Mouse (Mus musculus) bone marrow, adult 2 months (tissue): ENCODE measurements around the gene Zfp3. TPM values are rescaled to one million over a fixed set of nuclear protein-coding genes. Genes with fewer than 3 reads are reported as not detected.

Experiments
- H3K27ac ChIP-seq: fragments of 200-500 bp; 2 replicates; pipeline ENCODE4 v1.5.1; 2012; ENCODE audit warnings: low read depth, mild to moderate bottlenecking, control low read depth, inconsistent platforms, low read length; ENCODE audit not compliant: control insufficient read depth, poor library complexity, insufficient read depth
- H3K4me1 ChIP-seq: fragments of 200-500 bp; 2 replicates; pipeline ENCODE4 v1.6.1; 2011; ENCODE audit warnings: low read length; ENCODE audit not compliant: control insufficient read depth, insufficient read depth
- H3K4me3 ChIP-seq: fragments of 200-500 bp; replicated peaks from 2 replicates; pipeline ENCODE3; 2011; ENCODE audit warnings: mild to moderate bottlenecking, low read depth, low read length, control low read depth; ENCODE audit not compliant: control insufficient read depth
- CTCF ChIP-seq: fragments of 200-500 bp; IDR thresholded peaks from 2 replicates; pipeline ENCODE4 v1.5.1; 2011; ENCODE audit warnings: low read length, control low read depth; ENCODE audit not compliant: control insufficient read depth, insufficient read depth
- POLR2A ChIP-seq: fragments of 200-500 bp; IDR thresholded peaks from 2 replicates; pipeline ENCODE4 v1.6.1; 2011; ENCODE audit warnings: low read depth, mild to moderate bottlenecking, control low read depth, low read length, borderline replicate concordance; ENCODE audit not compliant: control insufficient read depth
- WGBS: fragments of 180-500 bp; shearing (Covaris S2); methylation state at CpG from one replicate; pipeline ENCODE4 v1.1.7; 2018; 5-methylcytosine and 5-hydroxymethylcytosine counted together
- polyA plus RNA-seq: library from polyadenylated mRNA; stranded (reverse); fragments of >200 nt; gene quantifications from 2 replicates; pipeline ENCODE4 v1.2.4, GENCODE M21; 2011; ENCODE audit warnings: low replicate concordance; ENCODE audit not compliant: missing spikeins, insufficient read depth, insufficient read length

Gene Zfp3
- polyA plus RNA-seq, 1 experiment: 1.7 TPM

- 11% methylated on average over 10 of the region's 10 CpGs for WGBS
- H3K4me3 ChIP-seq: peak overlapping the region; percentile 9
- TF ChIP-seq POLR2A: no peak
- TF ChIP-seq CTCF: no peak
- H3K27ac ChIP-seq: 0 out of 2 replicates have a peak overlapping the region, but pooled peaks have one; percentile 4
- peaks cover 12% of the 10 kb centered on the region for H3K4me1 ChIP-seq
Measured at GRCm38 (mm10) chr11:70788972-70789655, 25.1 kb downstream of the Zfp3 start.

GRCm38 (mm10) chr11:70790426-70790825, 26.4 kb downstream of the Zfp3 start:
- Histone ChIP-seq H3K27ac (no peak overlapping the region), H3K4me1 (peaks cover 12% of the 10 kb centered on the region), H3K4me3 (no peak overlapping the region)
- 79% methylated on average over 2 of the region's 2 CpGs for WGBS
- TF ChIP-seq CTCF: no peak
- TF ChIP-seq POLR2A: no peak

GRCm38 (mm10) chr11:70790874-70791551, 27.0 kb downstream of the Zfp3 start:
- 20% methylated on average over 7 of the region's 7 CpGs for WGBS
- TF ChIP-seq POLR2A: no peak
- TF ChIP-seq CTCF: no peak
- H3K4me3 ChIP-seq: no peak overlapping the region
- H3K27ac ChIP-seq: no peak overlapping the region
- peaks cover 9% of the 10 kb centered on the region for H3K4me1 ChIP-seq

GRCm38 (mm10) chr11:70791676-70792075, 27.7 kb downstream of the Zfp3 start:
- H3K4me1 ChIP-seq: peaks cover 8% of the 10 kb centered on the region
- H3K4me3 ChIP-seq: no peak overlapping the region
- no peak overlapping the region for H3K27ac ChIP-seq
- 32% methylated on average over 5 of the region's 5 CpGs for WGBS
- TF ChIP-seq POLR2A (no peak), CTCF (no peak)

GRCm38 (mm10) chr11:70792409-70792808, 28.4 kb downstream of the Zfp3 start:
- Histone ChIP-seq H3K27ac (no peak overlapping the region), H3K4me3 (no peak overlapping the region), H3K4me1 (peaks cover 8% of the 10 kb centered on the region)
- TF ChIP-seq POLR2A (no peak), CTCF (no peak)
- 97% methylated on average over 1 of the region's 1 CpGs for WGBS

GRCm38 (mm10) chr11:70802208-70802864, 38.3 kb downstream of the Zfp3 start:
- Histone ChIP-seq H3K4me3 (no peak overlapping the region), H3K4me1 (peaks cover 9% of the 10 kb centered on the region), H3K27ac (no peak overlapping the region)
- TF ChIP-seq CTCF (0 out of 2 replicates have a peak, but pooled peaks have one; percentile 10), POLR2A (no peak)
- WGBS: 77% methylated on average over 2 of the region's 2 CpGs

- 71% methylated on average over 2 of the region's 2 CpGs for WGBS
- peak overlapping the region; percentile 41; the same call in 1 of the 2 replicates for H3K27ac ChIP-seq
- no peak for TF ChIP-seq CTCF
- no peak for TF ChIP-seq POLR2A
- peaks cover 9% of the 10 kb centered on the region for H3K4me1 ChIP-seq
- no peak overlapping the region for H3K4me3 ChIP-seq
Measured at GRCm38 (mm10) chr11:70802865-70803261, 38.9 kb downstream of the Zfp3 start.

GRCm38 (mm10) chr11:70803711-70804200, 39.7 kb downstream of the Zfp3 start:
- Histone ChIP-seq H3K4me3 (no peak overlapping the region), H3K4me1 (peaks cover 9% of the 10 kb centered on the region), H3K27ac (peak overlapping the region; percentile 57)
- TF ChIP-seq CTCF (no peak), POLR2A (no peak)
- WGBS: under 1% methylated on average over 6 of the region's 6 CpGs
